Mouse (Mus musculus): Measurements from ENCODE around the gene Trim28. TPM values are rescaled to one million over a fixed set of nuclear protein-coding genes. Genes with fewer than 3 reads are reported as not detected.

Trim28 gene
- polyA plus RNA-seq, 1 experiment from 2014 or later, result 184 TPM

- 76% methylated on average over 6 of the region's 6 CpGs for WGBS
- Histone ChIP-seq H3K4me1 (ENCODE audit: control insufficient read depth, insufficient read depth, low read length) (peaks cover 25% of the 10 kb centered on the region), H3K9ac (ENCODE audit: low read depth, low read length) (no peak overlapping the region), H3K27me3 (ENCODE audit: control insufficient read depth, insufficient read depth, low read depth, low read length) (peaks cover 13% of the 10 kb centered on the region), H3K4me3 (ENCODE audit: low read depth, low read length) (no peak overlapping the region), H3K4me2 (ENCODE audit: low read length) (no peak overlapping the region), H3K27ac (ENCODE audit: low read length) (no peak overlapping the region), H3K36me3 (ENCODE audit: control insufficient read depth, insufficient read depth, low read length) (no peaks in the 10 kb centered on the region), H3K9me3 (replicated peaks; ENCODE audit: control insufficient read depth, low read length, poor library complexity, severe bottlenecking) (no peaks in the 10 kb centered on the region)
- ATAC-seq, result no peak
These were observed 43.6 kb downstream of the Trim28 start for GRCm38 (mm10) chr7:13042511-13042910.

- peaks cover 13% of the 10 kb centered on the region for H3K27me3 ChIP-seq (ENCODE audit: control insufficient read depth, insufficient read depth, low read depth, low read length)
- H3K27ac ChIP-seq (ENCODE audit: low read length), result peak overlapping the region; percentile 74
- no peak for ATAC-seq
These were observed 44.2 kb downstream of the Trim28 start for GRCm38 (mm10) chr7:13043120-13043444.

GRCm38 (mm10) chr7:13043445-13044253 lies 44.7 kb downstream of the Trim28 start:
- H3K27me3 ChIP-seq (ENCODE audit: control insufficient read depth, insufficient read depth, low read depth, low read length), result peaks cover 13% of the 10 kb centered on the region
- peak overlapping the region; percentile 93 for H3K4me2 ChIP-seq (ENCODE audit: low read length)
- peak overlapping the region; percentile 80 for H3K9ac ChIP-seq (ENCODE audit: low read depth, low read length)
- peak overlapping the region; percentile 74 for H3K27ac ChIP-seq (ENCODE audit: low read length)
- peak; percentile 70 for ATAC-seq
- peak overlapping the region; percentile 55 for H3K4me3 ChIP-seq (ENCODE audit: low read depth, low read length)
- H3K9me3 ChIP-seq (replicated peaks; ENCODE audit: control insufficient read depth, low read length, poor library complexity, severe bottlenecking), result no peaks in the 10 kb centered on the region
- H3K36me3 ChIP-seq (ENCODE audit: control insufficient read depth, insufficient read depth, low read length), result no peaks in the 10 kb centered on the region
- H3K4me1 ChIP-seq (ENCODE audit: control insufficient read depth, insufficient read depth, low read length), result peaks cover 24% of the 10 kb centered on the region
- 4% methylated on average over 88 of the region's 88 CpGs for WGBS

More at GRCm38 (mm10) chr7:13043120-13043444, 44.2 kb downstream of the Trim28 start:
- peak overlapping the region; percentile 55 for H3K4me3 ChIP-seq (ENCODE audit: low read depth, low read length)
- WGBS, result 44% methylated on average over 16 of the region's 16 CpGs
- no peaks in the 10 kb centered on the region for H3K9me3 ChIP-seq (replicated peaks; ENCODE audit: control insufficient read depth, low read length, poor library complexity, severe bottlenecking)
- peak overlapping the region; percentile 80 for H3K9ac ChIP-seq (ENCODE audit: low read depth, low read length)
- peak overlapping the region; percentile 93 for H3K4me2 ChIP-seq (ENCODE audit: low read length)
- H3K36me3 ChIP-seq (ENCODE audit: control insufficient read depth, insufficient read depth, low read length), result no peaks in the 10 kb centered on the region
- H3K4me1 ChIP-seq (ENCODE audit: control insufficient read depth, insufficient read depth, low read length), result peaks cover 25% of the 10 kb centered on the region

- Histone ChIP-seq H3K4me2 (ENCODE audit: low read length) (peak overlapping the region; percentile 93), H3K9ac (ENCODE audit: low read depth, low read length) (peak overlapping the region; percentile 80), H3K4me1 (ENCODE audit: control insufficient read depth, insufficient read depth, low read length) (peaks cover 18% of the 10 kb centered on the region), H3K4me3 (ENCODE audit: low read depth, low read length) (peak overlapping the region; percentile 55), H3K36me3 (ENCODE audit: control insufficient read depth, insufficient read depth, low read length) (no peaks in the 10 kb centered on the region), H3K27me3 (ENCODE audit: control insufficient read depth, insufficient read depth, low read depth, low read length) (peaks cover 13% of the 10 kb centered on the region), H3K27ac (ENCODE audit: low read length) (peak overlapping the region; percentile 74), H3K9me3 (replicated peaks; ENCODE audit: control insufficient read depth, low read length, poor library complexity, severe bottlenecking) (no peaks in the 10 kb centered on the region)
- ATAC-seq, result peak; percentile 30; the same call in 1 of the 2 replicates
- 3% methylated on average over 23 of the region's 23 CpGs for WGBS
These were observed 45.3 kb downstream of the Trim28 start for GRCm38 (mm10) chr7:13044254-13044625.

- H3K27ac ChIP-seq (ENCODE audit: low read length), result no peak overlapping the region
- no peak overlapping the region for H3K4me2 ChIP-seq (ENCODE audit: low read length)
- WGBS, result 9% methylated on average over 2 of the region's 2 CpGs
- no peak overlapping the region for H3K4me3 ChIP-seq (ENCODE audit: low read depth, low read length)
- H3K9me3 ChIP-seq (replicated peaks; ENCODE audit: control insufficient read depth, low read length, poor library complexity, severe bottlenecking), result no peaks in the 10 kb centered on the region
- peaks cover 16% of the 10 kb centered on the region; the same call in 1 of the 2 replicates for H3K4me1 ChIP-seq (ENCODE audit: control insufficient read depth, insufficient read depth, low read length)
- H3K9ac ChIP-seq (ENCODE audit: low read depth, low read length), result no peak overlapping the region
- H3K27me3 ChIP-seq (ENCODE audit: control insufficient read depth, insufficient read depth, low read depth, low read length), result peaks cover 13% of the 10 kb centered on the region
- peak; percentile 23; the same call in 1 of the 2 replicates for ATAC-seq
- H3K36me3 ChIP-seq (ENCODE audit: control insufficient read depth, insufficient read depth, low read length), result no peaks in the 10 kb centered on the region
These were observed 47.2 kb downstream of the Trim28 start for GRCm38 (mm10) chr7:13046084-13046483.

GRCm38 (mm10) chr7:13053001-13053400 lies 54.1 kb downstream of the Trim28 start:
- no peaks in the 10 kb centered on the region for H3K27me3 ChIP-seq (ENCODE audit: control insufficient read depth, insufficient read depth, low read depth, low read length)
- H3K9me3 ChIP-seq (replicated peaks; ENCODE audit: control insufficient read depth, low read length, poor library complexity, severe bottlenecking), result no peaks in the 10 kb centered on the region
- 90% methylated on average over 13 of the region's 13 CpGs for WGBS
- no peak overlapping the region for H3K4me2 ChIP-seq (ENCODE audit: low read length)
- no peak for ATAC-seq
- no peak overlapping the region for H3K27ac ChIP-seq (ENCODE audit: low read length)
- no peak overlapping the region for H3K9ac ChIP-seq (ENCODE audit: low read depth, low read length)
- peaks cover 8% of the 10 kb centered on the region for H3K4me1 ChIP-seq (ENCODE audit: control insufficient read depth, insufficient read depth, low read length)
- no peaks in the 10 kb centered on the region for H3K36me3 ChIP-seq (ENCODE audit: control insufficient read depth, insufficient read depth, low read length)
- H3K4me3 ChIP-seq (ENCODE audit: low read depth, low read length), result no peak overlapping the region

- Histone ChIP-seq H3K4me3 (ENCODE audit: low read depth, low read length) (peak overlapping the region; percentile 62), H3K27me3 (ENCODE audit: control insufficient read depth, insufficient read depth, low read depth, low read length) (no peaks in the 10 kb centered on the region), H3K9ac (ENCODE audit: low read depth, low read length) (no peak overlapping the region), H3K36me3 (ENCODE audit: control insufficient read depth, insufficient read depth, low read length) (no peaks in the 10 kb centered on the region), H3K27ac (ENCODE audit: low read length) (peak overlapping the region; percentile 96; the same call in 1 of the 2 replicates), H3K4me1 (ENCODE audit: control insufficient read depth, insufficient read depth, low read length) (peaks cover 8% of the 10 kb centered on the region), H3K9me3 (replicated peaks; ENCODE audit: control insufficient read depth, low read length, poor library complexity, severe bottlenecking) (no peaks in the 10 kb centered on the region), H3K4me2 (ENCODE audit: low read length) (peak overlapping the region; percentile 59)
- 93% methylated on average over 2 of the region's 2 CpGs for WGBS
- ATAC-seq, result no peak
These were observed 54.6 kb downstream of the Trim28 start for GRCm38 (mm10) chr7:13053501-13053900.

- Histone ChIP-seq H3K9me3 (replicated peaks; ENCODE audit: control insufficient read depth, low read length, poor library complexity, severe bottlenecking) (no peaks in the 10 kb centered on the region), H3K4me1 (ENCODE audit: control insufficient read depth, insufficient read depth, low read length) (peaks cover 8% of the 10 kb centered on the region), H3K27me3 (ENCODE audit: control insufficient read depth, insufficient read depth, low read depth, low read length) (no peaks in the 10 kb centered on the region), H3K4me3 (ENCODE audit: low read depth, low read length) (peak overlapping the region; percentile 62), H3K36me3 (ENCODE audit: control insufficient read depth, insufficient read depth, low read length) (no peaks in the 10 kb centered on the region), H3K4me2 (ENCODE audit: low read length) (peak overlapping the region; percentile 59), H3K9ac (ENCODE audit: low read depth, low read length) (peak overlapping the region; percentile 79), H3K27ac (ENCODE audit: low read length) (peak overlapping the region; percentile 96)
- ATAC-seq, result no peak
- WGBS, result under 1% methylated on average over 15 of the region's 15 CpGs
These were observed 55.0 kb downstream of the Trim28 start for GRCm38 (mm10) chr7:13053961-13054286.

GRCm38 (mm10) chr7:13054287-13055010 lies 55.5 kb downstream of the Trim28 start, which contains the start of gene Mzf1:
Mzf1 (minus strand) TSS chr7:13054764.
- no peaks in the 10 kb centered on the region for H3K9me3 ChIP-seq (replicated peaks; ENCODE audit: control insufficient read depth, low read length, poor library complexity, severe bottlenecking)
- peak within 1 kb of the TSS; percentile 59 for H3K4me2 ChIP-seq (ENCODE audit: low read length)
- H3K4me3 ChIP-seq (ENCODE audit: low read depth, low read length), result peak within 1 kb of the TSS; percentile 62
- H3K4me1 ChIP-seq (ENCODE audit: control insufficient read depth, insufficient read depth, low read length), result peaks cover 8% of the 10 kb centered on the region
- H3K9ac ChIP-seq (ENCODE audit: low read depth, low read length), result peak within 1 kb of the TSS; percentile 79
- H3K36me3 ChIP-seq (ENCODE audit: control insufficient read depth, insufficient read depth, low read length), result no peaks in the 10 kb centered on the region
- peak within 1 kb of the TSS; percentile 96 for H3K27ac ChIP-seq (ENCODE audit: low read length)
- WGBS, result under 1% methylated on average over 41 of the region's 41 CpGs
- peak; percentile 97 for ATAC-seq
- H3K27me3 ChIP-seq (ENCODE audit: control insufficient read depth, insufficient read depth, low read depth, low read length), result no peaks in the 10 kb centered on the region

Data from midbrain, embryonic 16.5 days (tissue).